Mouse (Mus musculus): ENCODE measurements around the gene Nkain2. TPM values are rescaled to one million over a fixed set of nuclear protein-coding genes. Genes with fewer than 3 reads are reported as not detected.

Gene Nkain2
- polyA plus RNA-seq, 1 experiment from 2014 or later = 1.0 TPM

- ATAC-seq (ENCODE audit: insufficient read depth, low FRiP score) = no peak
- no peak overlapping the region for H3K9ac ChIP-seq (ENCODE audit: low read length)
- no peak overlapping the region for H3K4me3 ChIP-seq (replicated peaks; ENCODE audit: low read length)
- H3K27ac ChIP-seq (ENCODE audit: low read length) = no peak overlapping the region
- H3K4me2 ChIP-seq (ENCODE audit: low read depth, low read length) = no peak overlapping the region
- H3K9me3 ChIP-seq (replicated peaks; ENCODE audit: control insufficient read depth, low read length) = no peaks in the 10 kb centered on the region
- no peaks in the 10 kb centered on the region for H3K27me3 ChIP-seq (ENCODE audit: control insufficient read depth, insufficient read depth, low read length)
- H3K36me3 ChIP-seq (ENCODE audit: control insufficient read depth, insufficient read depth, low read length) = no peaks in the 10 kb centered on the region
- no peaks in the 10 kb centered on the region for H3K4me1 ChIP-seq (ENCODE audit: control insufficient read depth, insufficient read depth, low read length)
Observed at GRCm38 (mm10) chr10:32604448-32604847, 285.8 kb downstream of the Nkain2 start.

- Histone ChIP-seq H3K27me3 (ENCODE audit: control insufficient read depth, insufficient read depth, low read length) (no peaks in the 10 kb centered on the region), H3K27ac (ENCODE audit: low read length) (no peak overlapping the region), H3K9ac (ENCODE audit: low read length) (no peak overlapping the region), H3K9me3 (replicated peaks; ENCODE audit: control insufficient read depth, low read length) (no peaks in the 10 kb centered on the region), H3K36me3 (ENCODE audit: control insufficient read depth, insufficient read depth, low read length) (no peaks in the 10 kb centered on the region), H3K4me2 (ENCODE audit: low read depth, low read length) (no peak overlapping the region), H3K4me1 (ENCODE audit: control insufficient read depth, insufficient read depth, low read length) (no peaks in the 10 kb centered on the region), H3K4me3 (replicated peaks; ENCODE audit: low read length) (no peak overlapping the region)
- ATAC-seq (ENCODE audit: insufficient read depth, low FRiP score) = no peak
- 75% methylated on average over 4 of the region's 4 CpGs for WGBS
Observed at GRCm38 (mm10) chr10:32602798-32603197, 287.5 kb downstream of the Nkain2 start.

GRCm38 (mm10) chr10:32594998-32595397, 295.3 kb downstream of the Nkain2 start:
- ATAC-seq (ENCODE audit: insufficient read depth, low FRiP score) = no peak
- Histone ChIP-seq H3K4me3 (replicated peaks; ENCODE audit: low read length) (no peak overlapping the region), H3K9me3 (replicated peaks; ENCODE audit: control insufficient read depth, low read length) (no peaks in the 10 kb centered on the region), H3K36me3 (ENCODE audit: control insufficient read depth, insufficient read depth, low read length) (no peaks in the 10 kb centered on the region), H3K9ac (ENCODE audit: low read length) (no peak overlapping the region), H3K4me1 (ENCODE audit: control insufficient read depth, insufficient read depth, low read length) (no peaks in the 10 kb centered on the region), H3K27ac (ENCODE audit: low read length) (no peak overlapping the region), H3K27me3 (ENCODE audit: control insufficient read depth, insufficient read depth, low read length) (no peaks in the 10 kb centered on the region), H3K4me2 (ENCODE audit: low read depth, low read length) (no peak overlapping the region)
- WGBS = 64% methylated on average over 2 of the region's 2 CpGs

DNA sequence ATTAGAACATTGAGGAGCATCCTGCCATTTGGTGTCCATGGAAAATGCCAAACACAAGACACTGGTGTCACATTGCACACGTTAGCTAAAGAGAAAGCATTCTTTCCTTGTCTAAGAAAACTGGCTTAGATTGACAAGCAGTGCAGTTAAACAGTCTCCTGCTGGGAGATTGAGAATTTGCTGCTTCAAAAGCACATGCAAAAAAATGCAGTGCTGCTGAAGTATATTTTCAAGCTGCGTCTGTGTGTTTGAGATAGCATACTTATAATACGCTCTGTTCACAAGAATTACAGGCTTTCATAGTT, 313.0 kb downstream of the Nkain2 start:
- Histone ChIP-seq H3K27me3 (ENCODE audit: control insufficient read depth, insufficient read depth, low read length) (no peaks in the 10 kb centered on the region), H3K9ac (ENCODE audit: low read length) (no peak overlapping the region), H3K4me2 (ENCODE audit: low read depth, low read length) (no peak overlapping the region), H3K9me3 (replicated peaks; ENCODE audit: control insufficient read depth, low read length) (no peaks in the 10 kb centered on the region), H3K27ac (ENCODE audit: low read length) (no peak overlapping the region), H3K4me1 (ENCODE audit: control insufficient read depth, insufficient read depth, low read length) (no peaks in the 10 kb centered on the region), H3K36me3 (ENCODE audit: control insufficient read depth, insufficient read depth, low read length) (no peaks in the 10 kb centered on the region), H3K4me3 (replicated peaks; ENCODE audit: low read length) (no peak overlapping the region)
- WGBS = 56% methylated on average over 3 of the region's 3 CpGs
- ATAC-seq (ENCODE audit: insufficient read depth, low FRiP score) = no peak

DNA sequence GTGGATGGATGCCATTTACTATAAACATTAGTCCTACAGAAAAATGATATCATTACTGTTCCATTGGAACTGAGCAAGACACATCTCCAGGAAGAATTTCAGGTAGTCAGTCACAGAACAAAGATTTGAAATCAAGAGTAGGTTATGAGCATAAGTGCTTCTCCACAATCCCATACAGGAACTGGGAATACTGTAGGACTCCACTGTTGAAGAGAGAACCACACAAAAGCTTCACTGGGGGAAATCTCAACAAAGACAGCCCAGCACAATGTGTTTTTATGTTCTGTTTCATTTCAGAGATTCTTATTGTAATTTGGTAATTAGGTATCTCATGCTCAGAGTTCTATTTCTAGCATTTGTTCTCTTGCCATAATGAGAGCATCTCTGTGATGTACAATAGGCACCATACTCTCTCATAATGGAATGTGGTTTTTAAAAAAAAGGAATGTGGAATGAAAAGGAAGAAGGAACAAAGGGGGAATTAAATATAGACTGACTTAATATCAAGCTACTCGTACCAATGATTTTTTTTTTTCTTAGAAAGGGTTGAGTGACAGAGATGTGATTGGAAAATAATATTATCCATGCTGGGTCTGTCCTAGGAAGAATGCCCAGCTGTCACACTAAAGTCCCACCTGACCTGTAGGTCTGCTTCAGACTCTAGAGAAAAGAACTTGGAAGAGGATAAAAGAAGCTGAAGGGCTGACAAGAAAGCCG, 313.5 kb downstream of the Nkain2 start:
- no peaks in the 10 kb centered on the region for H3K27me3 ChIP-seq (ENCODE audit: control insufficient read depth, insufficient read depth, low read length)
- ATAC-seq (ENCODE audit: insufficient read depth, low FRiP score) = no peak
- WGBS = 67% methylated on average over 2 of the region's 2 CpGs

DNA sequence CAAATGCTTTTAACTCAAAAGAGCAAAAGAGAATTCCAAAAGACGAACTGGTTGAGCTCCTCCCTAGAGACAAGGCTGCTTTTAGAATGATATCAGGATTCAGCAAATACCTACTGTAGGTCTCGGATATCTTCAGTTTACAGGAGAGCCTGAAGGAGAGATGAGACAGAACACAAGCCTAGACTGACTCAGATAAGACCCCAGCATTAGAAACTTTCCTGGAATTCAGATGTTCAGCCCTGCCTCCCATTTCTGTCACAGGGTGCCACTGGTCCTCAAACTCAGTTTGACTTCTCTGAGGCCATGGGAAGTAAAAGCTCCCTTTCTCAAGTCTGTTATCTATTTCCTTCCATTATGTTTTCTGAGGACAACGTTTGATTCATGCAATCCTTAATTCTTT, 332.6 kb downstream of the Nkain2 start:
- Histone ChIP-seq H3K4me2 (ENCODE audit: low read depth, low read length) (no peak overlapping the region), H3K4me3 (replicated peaks; ENCODE audit: low read length) (no peak overlapping the region), H3K9me3 (replicated peaks; ENCODE audit: control insufficient read depth, low read length) (no peaks in the 10 kb centered on the region), H3K27me3 (ENCODE audit: control insufficient read depth, insufficient read depth, low read length) (no peaks in the 10 kb centered on the region), H3K4me1 (ENCODE audit: control insufficient read depth, insufficient read depth, low read length) (no peaks in the 10 kb centered on the region), H3K27ac (ENCODE audit: low read length) (no peak overlapping the region), H3K36me3 (ENCODE audit: control insufficient read depth, insufficient read depth, low read length) (no peaks in the 10 kb centered on the region), H3K9ac (ENCODE audit: low read length) (no peak overlapping the region)
- WGBS = 69% methylated on average over 3 of the region's 3 CpGs
- ATAC-seq (ENCODE audit: insufficient read depth, low FRiP score) = no peak

More for the DNA sequence above, 313.5 kb downstream of the Nkain2 start:
- no peak overlapping the region for H3K4me2 ChIP-seq (ENCODE audit: low read depth, low read length)
- H3K36me3 ChIP-seq (ENCODE audit: control insufficient read depth, insufficient read depth, low read length) = no peaks in the 10 kb centered on the region
- no peak overlapping the region for H3K9ac ChIP-seq (ENCODE audit: low read length)
- H3K27ac ChIP-seq (ENCODE audit: low read length) = no peak overlapping the region
- H3K9me3 ChIP-seq (replicated peaks; ENCODE audit: control insufficient read depth, low read length) = no peaks in the 10 kb centered on the region
- no peaks in the 10 kb centered on the region for H3K4me1 ChIP-seq (ENCODE audit: control insufficient read depth, insufficient read depth, low read length)
- H3K4me3 ChIP-seq (replicated peaks; ENCODE audit: low read length) = no peak overlapping the region

DNA sequence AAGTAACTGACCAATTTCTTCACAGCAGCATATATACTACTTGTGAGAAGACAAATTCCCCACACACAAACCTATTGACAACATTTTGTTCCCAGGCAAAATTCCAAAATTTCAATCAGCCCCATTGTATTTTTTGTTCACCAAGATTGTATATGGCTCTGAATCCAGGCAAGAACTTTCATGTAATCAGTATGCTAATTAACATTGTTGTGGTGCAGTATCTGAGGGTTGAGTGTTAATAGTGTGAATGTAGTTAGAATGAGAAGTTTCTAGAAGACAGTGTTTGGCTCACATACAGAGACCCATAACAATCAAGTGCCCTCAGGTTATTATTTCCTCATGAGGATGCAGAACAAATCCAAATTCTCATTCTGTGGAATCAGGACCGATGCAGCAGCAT, 354.2 kb downstream of the Nkain2 start:
- Histone ChIP-seq H3K36me3 (ENCODE audit: control insufficient read depth, insufficient read depth, low read length) (no peaks in the 10 kb centered on the region), H3K4me2 (ENCODE audit: low read depth, low read length) (no peak overlapping the region)

DNA sequence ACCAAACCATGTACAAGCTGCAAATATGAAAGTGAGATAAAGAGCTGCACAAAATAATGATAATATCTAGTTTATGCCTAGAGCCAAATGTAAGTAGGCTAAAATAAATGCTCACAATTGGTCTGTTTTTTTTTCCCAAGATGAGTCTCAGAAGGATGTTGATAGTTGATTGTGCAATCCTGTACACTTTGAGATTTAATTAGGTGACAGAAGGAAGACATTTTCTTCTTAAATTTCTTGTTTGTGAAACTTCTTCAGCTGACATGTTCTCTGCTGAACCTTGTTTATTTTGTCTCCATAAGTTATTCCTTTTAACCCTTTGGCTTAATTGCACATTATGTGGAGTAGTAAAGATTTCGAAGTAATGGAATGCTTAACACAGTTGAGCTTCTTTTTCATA, 379.4 kb downstream of the Nkain2 start:
- no peak for ATAC-seq (ENCODE audit: insufficient read depth, low FRiP score)
- Histone ChIP-seq H3K9me3 (replicated peaks; ENCODE audit: control insufficient read depth, low read length) (no peaks in the 10 kb centered on the region), H3K27ac (ENCODE audit: low read length) (no peak overlapping the region), H3K4me1 (ENCODE audit: control insufficient read depth, insufficient read depth, low read length) (no peaks in the 10 kb centered on the region), H3K27me3 (ENCODE audit: control insufficient read depth, insufficient read depth, low read length) (no peaks in the 10 kb centered on the region), H3K36me3 (ENCODE audit: control insufficient read depth, insufficient read depth, low read length) (no peaks in the 10 kb centered on the region), H3K4me2 (ENCODE audit: low read depth, low read length) (no peak overlapping the region), H3K4me3 (replicated peaks; ENCODE audit: low read length) (no peak overlapping the region), H3K9ac (ENCODE audit: low read length) (no peak overlapping the region)
- WGBS = 78% methylated on average over 1 of the region's 1 CpGs

More for the DNA sequence above, 354.2 kb downstream of the Nkain2 start:
- Histone ChIP-seq H3K9me3 (replicated peaks; ENCODE audit: control insufficient read depth, low read length) (no peaks in the 10 kb centered on the region), H3K27me3 (ENCODE audit: control insufficient read depth, insufficient read depth, low read length) (no peaks in the 10 kb centered on the region), H3K9ac (ENCODE audit: low read length) (no peak overlapping the region), H3K27ac (ENCODE audit: low read length) (no peak overlapping the region), H3K4me1 (ENCODE audit: control insufficient read depth, insufficient read depth, low read length) (no peaks in the 10 kb centered on the region), H3K4me3 (replicated peaks; ENCODE audit: low read length) (no peak overlapping the region)
- 93% methylated on average over 1 of the region's 1 CpGs for WGBS
- no peak for ATAC-seq (ENCODE audit: insufficient read depth, low FRiP score)

GRCm38 (mm10) chr10:32494591-32495182, 395.6 kb downstream of the Nkain2 start:
- no peaks in the 10 kb centered on the region for H3K9me3 ChIP-seq (replicated peaks; ENCODE audit: control insufficient read depth, low read length)
- no peak overlapping the region for H3K4me3 ChIP-seq (replicated peaks; ENCODE audit: low read length)
- no peak overlapping the region for H3K4me2 ChIP-seq (ENCODE audit: low read depth, low read length)
- H3K27me3 ChIP-seq (ENCODE audit: control insufficient read depth, insufficient read depth, low read length) = no peaks in the 10 kb centered on the region
- ATAC-seq (ENCODE audit: insufficient read depth, low FRiP score) = no peak
- no peaks in the 10 kb centered on the region for H3K36me3 ChIP-seq (ENCODE audit: control insufficient read depth, insufficient read depth, low read length)
- 34% methylated on average over 1 of the region's 1 CpGs for WGBS
- H3K27ac ChIP-seq (ENCODE audit: low read length) = no peak overlapping the region
- H3K9ac ChIP-seq (ENCODE audit: low read length) = no peak overlapping the region
- H3K4me1 ChIP-seq (ENCODE audit: control insufficient read depth, insufficient read depth, low read length) = no peaks in the 10 kb centered on the region

All from stomach, embryonic 16.5 days (tissue).